Mouse (Mus musculus) intestine, postnatal 0 days (tissue): Measurements from ENCODE around the gene Rcl1. TPM values are rescaled to one million over a fixed set of nuclear protein-coding genes. Genes with fewer than 3 reads are reported as not detected.
A peak's percentile ranks its signal among the peaks of the same experiment; 100 is the strongest.

Experiments used
- ATAC-seq: fragments of 200-750 bp; cut with Nextera tagmentation; 2 replicates; pipeline ENCODE4 v1.8.0; 2017; ENCODE audit warnings: mild to moderate bottlenecking, moderate TSS enrichment, moderate library complexity
- H3K27ac ChIP-seq: fragments of 300-500 bp; sonication (generic); 2 replicates; pipeline ENCODE4 v1.5.1; 2014; ENCODE audit warnings: mild to moderate bottlenecking, low read depth, low read length, moderate library complexity
- H3K27me3 ChIP-seq: fragments of 300-500 bp; sonication (generic); replicated peaks from 2 replicates; pipeline ENCODE4 v1.6.1; 2014; ENCODE audit warnings: low read length, mixed read lengths; ENCODE audit not compliant: control insufficient read depth, insufficient read depth
- H3K36me3 ChIP-seq: fragments of 300-500 bp; sonication (generic); 2 replicates; pipeline ENCODE4 v1.6.1; 2014; ENCODE audit warnings: mild to moderate bottlenecking, moderate library complexity; ENCODE audit not compliant: control insufficient read depth, insufficient read depth
- H3K4me1 ChIP-seq: fragments of 300-500 bp; sonication (generic); replicated peaks from 2 replicates; pipeline ENCODE4 v1.6.1; 2014; ENCODE audit warnings: antibody characterized with exemption, low read length, mixed read lengths; ENCODE audit not compliant: control insufficient read depth, insufficient read depth
- H3K4me2 ChIP-seq: fragments of 300-500 bp; sonication (generic); replicated peaks from 2 replicates; pipeline ENCODE4 v1.6.1; 2014; ENCODE audit warnings: low read depth, mild to moderate bottlenecking, moderate library complexity
- H3K4me3 ChIP-seq: fragments of 300-500 bp; sonication (generic); 2 replicates; pipeline ENCODE4 v1.5.1; 2014; ENCODE audit warnings: low read depth, low read length
- H3K9ac ChIP-seq: fragments of 300-500 bp; sonication (generic); 2 replicates; pipeline ENCODE4 v1.6.1; 2014; ENCODE audit warnings: mild to moderate bottlenecking, low read depth, low read length
- H3K9me3 ChIP-seq: fragments of 300-500 bp; sonication (generic); 2 replicates; pipeline ENCODE4 v1.6.1; 2016; ENCODE audit warnings: mixed run types; ENCODE audit not compliant: control insufficient read depth
- CTCF ChIP-seq: sonication (generic); IDR thresholded peaks from 2 replicates; pipeline ENCODE4 v1.5.1; 2016; ENCODE audit warnings: low read depth, mild to moderate bottlenecking, control low read depth, antibody characterized with exemption, moderate library complexity
- WGBS: fragments of 180-500 bp; shearing (Covaris S2); extraction: QIAGEN DNeasy Blood & Tissue Kit; methylation state at CpG from one replicate; pipeline ENCODE4 v1.1.7; 2014; 5-methylcytosine and 5-hydroxymethylcytosine counted together
- microRNA counts: library from miRNA; unstranded; fragments of <30 nt; microRNA quantifications from one replicate; lab custom pipeline; 2016
- microRNA-seq: library from miRNA; unstranded; fragments of <30 nt; microRNA quantifications from one replicate; pipeline ENCODE4, GENCODE M21; 2016
- polyA plus RNA-seq: library from polyadenylated mRNA; unstranded; fragments of >200 nt; fragmentation: Nextera tagmentation; extraction: Ambion mirVana; gene quantifications from 2 replicates; pipeline ENCODE4 v1.2.1, GENCODE M21; 2015

Rcl1 gene
- polyA plus RNA-seq, 1 experiment from 2014 or later: 17.4 TPM

DNA sequence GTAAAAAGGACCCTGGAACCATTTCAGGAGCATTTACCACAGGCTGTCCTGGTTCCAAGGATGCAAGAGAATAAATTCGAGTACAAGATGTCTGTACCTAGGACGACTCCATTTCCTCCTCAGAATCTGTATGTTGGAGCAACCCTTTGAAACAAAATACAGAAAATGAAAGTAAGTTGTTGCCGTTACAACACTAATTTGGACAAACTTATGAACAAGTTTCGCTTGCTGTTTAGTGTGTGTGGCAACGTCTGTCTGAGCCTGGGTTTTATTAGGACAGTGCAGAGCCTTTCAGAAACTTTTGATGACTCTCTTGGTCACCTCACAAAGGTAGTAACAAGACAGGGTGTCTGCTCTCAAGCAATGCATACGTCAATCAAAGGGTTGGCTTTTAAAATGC lies 66.8 kb downstream of the Rcl1 start:
- H3K4me2 ChIP-seq: no peak overlapping the region
- no peaks in the 10 kb centered on the region for H3K36me3 ChIP-seq
- H3K9me3 ChIP-seq: no peaks in the 10 kb centered on the region
- ATAC-seq: no peak
- 84% methylated on average over 6 of the region's 6 CpGs for WGBS
- H3K27me3 ChIP-seq: no peaks in the 10 kb centered on the region
- TF ChIP-seq CTCF: no peak
- H3K4me1 ChIP-seq: no peaks in the 10 kb centered on the region
- no peak overlapping the region for H3K4me3 ChIP-seq
- no peak overlapping the region for H3K9ac ChIP-seq
- no peak overlapping the region for H3K27ac ChIP-seq

DNA sequence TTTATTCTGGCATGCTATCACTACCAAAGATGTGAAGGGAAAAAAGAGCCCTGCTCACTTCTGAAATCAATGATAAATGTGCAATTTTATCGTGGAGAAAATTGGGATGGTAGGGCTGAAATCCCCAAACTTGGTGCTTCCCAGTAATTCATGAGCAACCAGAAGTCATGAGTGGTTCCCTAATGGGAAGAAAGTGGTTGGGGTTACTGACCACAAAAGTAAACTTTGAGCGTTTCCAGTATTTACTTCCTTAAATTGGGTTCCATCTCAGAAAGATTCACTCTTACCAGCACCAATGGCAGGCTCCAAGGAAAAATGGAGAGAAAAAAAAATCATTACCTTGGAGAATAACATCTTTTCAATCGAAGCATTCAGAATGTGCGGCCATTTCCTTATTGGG lies 79.2 kb downstream of the Rcl1 start:
- Histone ChIP-seq H3K4me3 (no peak overlapping the region), H3K36me3 (no peaks in the 10 kb centered on the region), H3K4me2 (no peak overlapping the region), H3K4me1 (no peaks in the 10 kb centered on the region), H3K9me3 (no peaks in the 10 kb centered on the region), H3K27me3 (no peaks in the 10 kb centered on the region), H3K27ac (no peak overlapping the region), H3K9ac (no peak overlapping the region)
- TF ChIP-seq CTCF: no peak
- 79% methylated on average over 4 of the region's 4 CpGs for WGBS
- ATAC-seq: no peak

DNA sequence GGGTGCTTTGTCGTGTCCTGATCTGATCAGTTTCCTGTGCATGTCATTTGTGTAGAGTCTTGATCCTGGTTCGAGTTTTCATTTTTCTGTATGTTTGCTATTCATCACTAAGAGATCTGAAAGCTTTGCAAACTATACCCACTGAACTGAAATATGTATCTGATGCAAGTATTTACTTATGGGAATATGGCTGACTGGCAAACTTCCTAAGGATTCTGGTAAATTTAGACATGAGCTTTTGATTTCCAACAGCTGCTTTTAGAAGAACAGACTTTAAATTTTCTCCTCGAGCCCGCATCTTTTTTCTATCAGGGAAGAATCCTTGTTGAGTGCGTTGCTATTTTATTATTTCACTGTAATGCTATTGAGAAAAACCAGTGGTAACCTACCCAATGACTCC lies 81.0 kb downstream of the Rcl1 start:
- H3K4me1 ChIP-seq: no peaks in the 10 kb centered on the region
- H3K4me2 ChIP-seq: no peak overlapping the region
- no peak overlapping the region for H3K9ac ChIP-seq
- no peak overlapping the region for H3K4me3 ChIP-seq
- no peaks in the 10 kb centered on the region for H3K9me3 ChIP-seq
- no peak overlapping the region for H3K27ac ChIP-seq
- 73% methylated on average over 5 of the region's 5 CpGs for WGBS
- no peak for ATAC-seq
- H3K27me3 ChIP-seq: no peaks in the 10 kb centered on the region
- no peak for TF ChIP-seq CTCF
- no peaks in the 10 kb centered on the region for H3K36me3 ChIP-seq

DNA sequence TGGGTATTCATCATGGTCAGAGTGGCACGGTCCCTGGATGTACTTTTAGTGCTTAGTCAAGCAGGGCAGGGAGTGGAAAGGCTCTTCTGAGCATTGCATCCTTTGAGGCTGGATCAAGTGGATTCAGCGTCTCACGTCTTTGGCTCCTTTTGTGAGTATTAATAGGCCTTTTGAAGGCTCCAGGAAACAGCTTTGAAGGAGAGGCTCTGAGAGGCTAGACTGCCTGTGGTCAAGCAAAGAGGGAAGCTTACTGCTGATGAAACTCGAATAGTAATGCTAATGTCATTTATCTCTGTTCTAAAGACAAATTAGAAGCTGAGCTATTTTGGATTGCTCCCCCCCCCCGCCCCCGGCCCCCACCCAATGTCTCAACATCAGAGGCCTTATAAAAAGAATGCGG lies 83.9 kb downstream of the Rcl1 start:
- no peak for ATAC-seq
- TF ChIP-seq CTCF: no peak
- Histone ChIP-seq H3K9me3 (no peaks in the 10 kb centered on the region), H3K36me3 (no peaks in the 10 kb centered on the region), H3K4me2 (0 out of 2 replicates have a peak overlapping the region, but pooled peaks have one; percentile 1), H3K4me1 (no peaks in the 10 kb centered on the region), H3K27me3 (no peaks in the 10 kb centered on the region), H3K27ac (no peak overlapping the region), H3K9ac (no peak overlapping the region), H3K4me3 (no peak overlapping the region)
- 53% methylated on average over 7 of the region's 7 CpGs for WGBS

DNA sequence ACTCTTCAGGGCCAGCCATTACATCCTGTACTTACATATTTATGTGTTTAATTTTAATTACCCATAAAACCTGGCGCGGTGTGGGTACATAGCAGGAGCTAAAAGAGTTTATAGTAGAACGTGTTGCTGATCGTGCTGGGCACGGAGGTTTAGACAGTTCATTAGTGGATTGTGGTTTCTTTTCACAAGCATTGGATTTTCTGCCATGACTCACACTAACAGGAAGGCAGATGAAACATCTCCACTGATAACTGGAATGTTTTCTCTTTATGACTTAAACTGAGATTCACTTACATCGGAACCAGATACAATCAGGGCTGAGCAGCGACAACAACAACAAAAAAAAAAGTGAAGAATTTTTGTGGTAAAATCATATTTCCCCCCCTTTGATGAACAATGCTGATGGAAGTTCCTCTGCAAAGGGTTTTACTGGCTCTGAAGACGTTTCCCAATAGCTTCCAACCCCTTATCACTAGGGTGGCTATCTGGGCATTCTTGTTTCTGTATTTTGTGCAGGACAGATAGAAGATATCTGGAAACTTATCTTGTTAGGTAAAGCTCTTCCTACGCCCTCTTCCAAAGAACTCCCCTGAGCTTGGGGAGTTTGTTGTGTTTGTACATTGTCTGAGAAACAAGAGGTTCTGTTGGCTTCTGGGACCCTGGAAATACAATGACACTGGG lies 84.5 kb downstream of the Rcl1 start:
- Histone ChIP-seq H3K36me3 (no peaks in the 10 kb centered on the region), H3K4me1 (no peaks in the 10 kb centered on the region), H3K27me3 (no peaks in the 10 kb centered on the region), H3K9me3 (no peaks in the 10 kb centered on the region), H3K4me3 (no peak overlapping the region), H3K4me2 (0 out of 2 replicates have a peak overlapping the region, but pooled peaks have one; percentile 1), H3K9ac (no peak overlapping the region), H3K27ac (no peak overlapping the region)
- WGBS: 54% methylated on average over 9 of the region's 9 CpGs
- TF ChIP-seq CTCF: no peak
- ATAC-seq: no peak

DNA sequence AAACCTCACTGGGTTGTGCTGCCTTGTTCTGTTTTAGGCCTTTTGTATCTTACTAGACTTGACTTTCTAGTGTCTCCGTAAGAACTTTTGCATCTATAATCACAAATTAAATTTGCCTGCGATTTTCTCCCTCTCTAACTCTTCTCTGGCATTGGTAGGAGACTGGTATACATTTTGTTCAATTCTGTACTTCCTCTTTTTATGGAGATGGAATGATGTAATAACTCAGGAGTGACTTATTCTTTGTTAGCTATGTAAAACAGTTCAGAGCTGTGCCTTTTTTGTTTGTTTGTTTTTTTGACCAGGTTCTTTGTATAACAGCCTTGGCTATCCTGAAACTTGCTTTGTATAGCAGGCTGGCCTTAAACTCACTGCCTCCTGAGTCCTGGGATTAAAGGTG lies 87.7 kb downstream of the Rcl1 start:
- Histone ChIP-seq H3K4me2 (no peak overlapping the region), H3K9ac (no peak overlapping the region), H3K27ac (no peak overlapping the region), H3K9me3 (no peaks in the 10 kb centered on the region), H3K4me3 (no peak overlapping the region), H3K36me3 (no peaks in the 10 kb centered on the region), H3K4me1 (no peaks in the 10 kb centered on the region), H3K27me3 (no peaks in the 10 kb centered on the region)
- no peak for ATAC-seq
- TF ChIP-seq CTCF: no peak
- WGBS: 91% methylated on average over 2 of the region's 2 CpGs

MicroRNA genes within 50 kb of the gene (microRNA counts, 519-probe panel; counts per million panel counts)
- 3,945 counts per million, percentile 56 among the panel's probes with 10 or more counts for microRNA mmu-miR-101b (lab: Ali Mortazavi, UCI)

Small RNA genes lying within 50 kb of the gene (microRNA-seq; reads per million reads assigned to microRNA genes)
- 1,925 reads per million, percentile 81 among the genes with 10 or more reads in this experiment for gene Mir101b

Other genes with a start within 250 kb of the Rcl1 start
- 22.3 and 23.2 TPM in 2 replicates for gene Plpp6, start 137.4 kb upstream of the Rcl1 start, polyA plus RNA-seq
- gene 4430402I18Rik, start 133.6 kb upstream of the Rcl1 start, polyA plus RNA-seq: 3.8 and 4.8 TPM in 2 replicates
- gene Cdc37l1, start 111.0 kb upstream of the Rcl1 start, polyA plus RNA-seq: 19.7 and 23.9 TPM in 2 replicates
- 70.4 and 73.9 TPM in 2 replicates for gene Ak3, start 53.4 kb upstream of the Rcl1 start, polyA plus RNA-seq
- 11.2 and 11.7 TPM in 2 replicates for gene Jak2, start 150.5 kb downstream of the Rcl1 start, polyA plus RNA-seq
- 48.4 and 50.0 TPM in 2 replicates for gene Insl6, start 224.0 kb downstream of the Rcl1 start, polyA plus RNA-seq
- not detected in 2 replicates for gene Rln1, start 233.3 kb downstream of the Rcl1 start, polyA plus RNA-seq